Mouse (Mus musculus) gonadal fat pad, adult 2 months (tissue): ENCODE measurements around the gene Zhx3. TPM values are rescaled to one million over a fixed set of nuclear protein-coding genes. Genes with fewer than 3 reads are reported as not detected.

ENCODE experiments used
- DNase-seq: peaks from one replicate; pipeline ENCODE4 v3.0.0-alpha.2; 2012; ENCODE audit warnings: low read depth
- polyA plus RNA-seq: library from polyadenylated mRNA; depleted of rRNA; stranded (reverse); fragments of >200 nt; gene quantifications from 2 replicates; pipeline ENCODE4 v1.2.3, GENCODE M21; 2012; rRNA removed

Gene Zhx3
- polyA plus RNA-seq, 1 experiment = 12.7 TPM

DNA sequence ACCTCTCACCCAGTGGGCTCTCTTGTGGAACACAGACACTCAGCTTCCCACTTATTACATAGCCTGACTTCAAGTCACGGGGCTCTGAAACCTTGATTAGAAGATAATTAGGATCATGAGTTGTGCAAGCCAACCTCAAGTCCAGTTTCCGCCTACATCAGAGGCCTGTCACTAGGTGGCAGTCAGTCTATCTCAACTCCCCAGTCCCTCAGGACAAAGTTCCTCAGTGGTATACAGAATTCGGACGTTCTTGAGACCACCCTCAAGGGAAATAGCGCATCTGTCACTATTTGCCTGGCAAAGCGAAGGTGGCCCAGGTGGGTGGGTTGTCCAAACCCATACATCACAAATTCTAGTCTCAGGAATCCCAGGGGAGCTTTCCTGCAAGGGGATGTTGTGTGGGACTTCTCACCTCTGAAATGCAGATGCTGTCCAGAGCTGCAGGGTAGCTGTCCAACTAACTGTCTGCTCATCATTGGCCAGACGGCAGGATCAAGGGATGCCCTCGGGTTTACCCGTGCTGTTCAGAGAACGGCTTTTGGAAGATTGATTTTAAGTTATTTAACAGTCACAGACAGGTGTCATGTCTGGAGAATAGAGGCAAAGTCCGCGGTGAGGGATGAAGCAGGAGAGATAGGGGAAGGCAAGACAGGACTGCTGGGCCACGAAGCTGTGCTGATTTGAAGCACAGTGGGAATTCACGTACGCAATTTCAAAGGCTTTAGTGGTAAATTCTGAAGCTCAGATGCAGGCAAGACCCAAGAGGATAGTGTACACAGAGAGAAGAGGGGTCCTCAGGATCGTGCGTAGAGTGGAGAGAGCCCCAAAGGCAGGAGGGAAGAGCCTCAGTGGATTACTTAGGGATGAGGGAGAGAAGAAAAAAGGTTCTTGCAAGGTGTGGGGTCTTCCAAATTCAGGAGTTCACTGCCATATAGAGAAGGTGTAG is 142.7 kb downstream of the Zhx3 start:
- peak; percentile 61 for DNase-seq

DNA sequence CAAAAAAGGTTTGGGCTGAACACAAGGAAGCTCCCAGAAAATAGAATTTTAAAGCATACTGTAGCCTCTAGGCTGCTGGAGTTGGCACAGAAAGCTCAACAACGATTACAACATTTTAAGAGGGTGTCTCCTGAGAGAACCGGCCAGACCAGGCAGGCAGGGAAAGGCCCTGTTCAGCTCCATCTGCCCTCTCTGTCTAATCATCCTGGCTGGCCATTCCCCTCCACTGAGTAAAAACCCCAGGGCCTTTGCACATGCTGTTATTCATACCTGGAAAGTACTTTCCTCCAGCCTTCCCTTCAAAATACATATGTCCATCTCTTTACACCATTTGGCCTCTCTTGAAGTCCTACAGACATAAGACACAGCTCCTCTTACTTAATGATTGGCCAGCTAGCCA is 143.4 kb downstream of the Zhx3 start:
- DNase-seq = peak; percentile 75

DNA sequence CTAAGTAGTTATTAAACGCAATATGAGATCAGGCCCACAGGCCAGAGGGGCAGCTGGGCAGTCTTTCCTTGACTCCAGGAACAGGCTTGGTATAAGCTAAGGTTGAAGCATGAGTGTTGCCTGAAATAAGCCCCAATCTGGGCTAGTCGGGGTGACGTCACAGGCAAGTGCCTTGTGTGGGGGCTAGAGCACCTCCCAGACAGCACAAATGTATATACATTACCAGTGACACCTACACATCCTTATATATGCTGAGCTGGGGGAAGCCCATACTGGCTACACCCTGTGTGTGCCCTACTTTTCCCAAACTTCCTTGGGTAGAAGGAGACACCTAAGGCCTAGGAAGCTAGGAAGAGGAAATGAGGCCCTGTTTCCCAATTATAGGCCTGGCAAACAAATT is 143.8 kb downstream of the Zhx3 start:
- DNase-seq = no peak

DNA sequence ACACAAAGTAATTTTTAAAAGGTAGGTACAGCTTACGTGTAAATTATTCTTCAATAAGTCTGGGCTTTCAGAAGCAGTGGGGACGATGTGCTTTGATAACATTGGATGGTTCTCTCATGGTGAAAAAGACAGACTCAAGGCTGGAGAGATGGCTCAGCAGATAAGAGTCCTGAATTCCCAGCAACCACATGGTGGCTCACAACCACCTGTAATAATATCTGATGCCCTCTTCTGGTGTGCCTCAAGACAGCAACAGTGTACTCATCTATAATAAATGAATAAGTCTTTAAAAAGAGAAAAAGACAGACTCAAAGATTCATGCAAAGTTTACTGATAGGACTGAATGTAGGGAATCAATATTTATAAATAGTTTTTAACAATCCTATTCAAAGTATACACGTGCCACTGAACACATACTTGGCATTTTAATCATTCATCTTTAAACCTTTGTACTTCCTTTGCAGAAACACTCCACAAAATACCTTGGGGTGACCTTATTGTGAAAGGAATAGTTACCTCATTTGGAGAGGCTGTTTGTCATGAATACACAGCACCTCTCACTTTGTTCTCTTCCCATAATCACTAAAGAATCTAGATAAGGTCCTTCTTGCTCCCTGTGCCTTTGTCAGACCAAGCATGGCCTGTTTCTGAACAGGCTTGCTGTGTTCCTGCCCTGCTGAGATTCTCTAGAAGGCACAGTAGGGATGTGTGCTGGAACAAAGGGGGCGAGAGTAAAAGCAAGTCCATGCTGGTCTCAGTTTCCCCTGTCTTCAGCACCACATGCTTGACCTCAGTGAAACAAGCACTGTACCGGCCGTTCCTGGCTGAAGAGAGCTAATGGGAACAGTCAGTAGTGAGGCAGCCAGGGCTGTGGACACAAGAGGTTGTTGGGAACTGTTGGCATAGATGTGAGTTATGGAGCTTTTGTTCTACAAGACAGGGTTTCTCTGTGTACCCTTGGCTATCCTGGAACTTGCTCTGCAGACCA is 146.6 kb downstream of the Zhx3 start:
- DNase-seq = no peak

DNA sequence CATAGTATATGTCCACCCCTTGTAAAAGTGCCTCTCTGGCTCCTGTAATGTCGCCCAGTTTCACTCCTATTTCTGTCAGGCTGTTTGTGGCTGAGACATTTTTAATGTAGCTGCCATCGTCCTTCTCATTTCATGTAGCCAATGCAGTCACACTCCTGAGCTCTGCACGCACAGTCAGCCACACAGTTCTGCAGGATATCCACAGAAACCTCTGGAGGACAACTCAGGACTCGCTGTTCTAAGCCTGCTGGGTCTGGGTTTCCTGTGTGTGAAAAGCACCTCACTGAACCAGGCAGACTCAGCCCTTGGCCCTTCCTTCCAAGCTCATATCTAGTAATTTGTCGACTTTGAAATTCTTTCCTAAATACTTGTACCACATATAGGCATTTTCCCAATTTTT is 148.3 kb downstream of the Zhx3 start:
- DNase-seq = no peak

DNA sequence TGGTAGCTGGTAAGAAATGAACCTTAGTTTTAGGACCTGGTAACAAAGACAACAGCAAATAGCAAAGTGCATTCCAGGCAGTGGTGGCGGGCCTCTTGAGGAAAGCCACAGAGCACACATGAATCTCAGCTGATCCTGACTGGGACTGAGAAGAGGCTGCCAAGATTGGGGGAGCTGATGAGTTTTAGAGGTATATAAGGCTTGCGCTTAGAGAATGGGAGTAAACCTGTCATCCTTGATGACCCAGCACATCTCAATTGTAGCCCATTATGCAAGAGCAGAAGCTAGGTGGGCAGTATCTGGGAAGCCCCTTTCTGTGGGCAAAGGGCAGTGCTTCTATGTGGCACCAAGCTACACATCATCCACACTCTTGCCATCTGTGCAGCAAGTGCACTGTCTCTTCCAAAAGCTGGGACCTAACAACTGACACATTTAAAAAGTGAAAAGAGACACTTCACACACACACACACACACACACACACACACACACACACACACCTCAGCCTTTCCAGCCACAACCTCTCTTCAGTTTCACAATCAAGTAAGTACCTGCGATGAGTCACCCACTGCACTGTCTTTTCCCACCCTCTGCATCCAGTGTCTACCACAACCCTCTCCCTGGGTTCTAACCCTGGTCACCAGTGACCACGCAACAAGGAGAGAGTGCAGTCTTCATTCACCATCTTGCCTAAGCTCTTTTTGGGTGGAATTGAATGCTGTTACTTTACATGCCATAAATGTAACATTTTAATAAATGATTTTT is 149.0 kb downstream of the Zhx3 start:
- DNase-seq = no peak

DNA sequence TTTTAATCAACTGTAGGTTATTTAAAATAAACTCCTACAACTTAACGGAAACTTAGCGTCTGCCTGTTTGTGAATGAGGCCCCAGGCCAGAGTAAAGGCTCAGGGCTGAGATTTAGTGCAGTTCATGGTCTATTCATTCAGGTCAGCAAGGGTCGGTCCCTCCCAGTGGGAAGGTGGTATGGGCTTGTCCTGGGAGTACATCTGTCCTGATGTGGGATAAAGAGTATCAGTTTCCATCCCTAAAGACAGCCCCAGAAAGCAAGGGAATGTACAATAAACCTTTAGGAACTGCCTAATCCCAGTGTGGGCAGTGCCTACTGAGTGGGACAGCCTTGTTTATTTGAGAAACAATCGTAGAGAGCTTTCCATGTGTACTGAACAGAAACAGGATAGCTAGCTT is 150.1 kb downstream of the Zhx3 start:
- DNase-seq = no peak

DNA sequence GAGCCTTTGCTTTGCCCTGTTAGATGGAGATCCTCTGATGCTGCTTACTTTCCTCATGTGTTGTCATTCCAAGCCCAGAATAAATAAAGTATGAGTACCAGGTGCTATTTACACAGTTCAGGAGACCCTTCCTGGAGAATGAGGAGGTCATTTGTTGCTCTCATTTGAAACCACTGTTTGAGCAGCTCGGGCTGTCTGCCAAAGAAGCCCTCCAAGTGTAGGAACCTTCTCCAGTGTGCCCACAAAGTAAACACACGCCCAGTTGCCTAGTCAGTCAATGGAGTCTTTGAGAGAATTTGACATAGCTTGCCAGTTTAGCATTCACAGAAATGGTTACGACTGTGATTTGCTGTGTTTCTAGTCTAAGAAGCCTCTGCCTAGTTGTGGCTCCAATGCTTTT is 154.0 kb downstream of the Zhx3 start:
- no peak for DNase-seq

DNA sequence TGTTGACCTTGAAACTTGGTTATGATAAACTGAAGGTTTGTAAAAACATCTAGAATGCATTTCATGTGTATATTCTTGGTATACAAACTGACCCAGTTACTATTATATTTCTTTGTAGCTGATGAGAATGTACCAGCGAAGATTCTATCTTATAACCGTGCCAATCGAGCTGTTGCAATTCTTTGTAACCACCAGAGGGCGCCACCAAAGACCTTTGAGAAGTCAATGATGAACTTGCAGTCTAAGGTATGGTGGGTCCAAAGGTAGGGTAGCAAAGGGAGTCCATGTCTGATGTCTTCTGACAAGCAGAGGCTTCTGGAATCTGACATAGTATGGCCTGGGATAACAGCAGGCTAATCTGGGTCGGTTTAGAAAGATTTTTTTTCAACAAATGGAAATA is 155.5 kb downstream of the Zhx3 start:
- no peak for DNase-seq

DNA sequence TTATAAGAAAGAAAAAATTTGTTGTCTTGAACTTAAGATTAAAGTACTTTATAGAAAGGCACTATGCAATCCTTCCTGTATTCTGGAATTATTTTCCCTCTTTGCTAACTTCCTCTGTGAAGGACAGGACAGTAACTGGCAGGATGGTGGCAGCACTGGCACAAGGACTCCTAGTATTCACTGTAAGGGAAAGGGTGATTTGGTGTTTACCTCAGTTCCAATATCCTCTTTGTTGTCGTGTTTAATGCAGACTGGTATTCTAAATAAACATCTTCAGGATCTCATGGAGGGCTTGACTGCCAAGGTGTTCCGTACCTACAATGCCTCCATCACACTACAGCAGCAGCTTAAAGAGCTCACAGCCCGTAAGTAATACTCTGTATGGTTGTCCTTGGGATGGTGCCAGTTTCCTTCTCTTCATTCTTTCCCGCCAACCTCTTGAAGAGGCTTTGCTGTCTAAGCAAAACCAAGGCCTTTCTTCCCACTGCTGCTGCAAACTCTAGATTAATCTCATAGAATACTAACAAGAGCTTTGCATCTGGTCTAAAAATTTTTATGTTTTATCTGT is 157.3 kb downstream of the Zhx3 start:
- DNase-seq = no peak

DNA sequence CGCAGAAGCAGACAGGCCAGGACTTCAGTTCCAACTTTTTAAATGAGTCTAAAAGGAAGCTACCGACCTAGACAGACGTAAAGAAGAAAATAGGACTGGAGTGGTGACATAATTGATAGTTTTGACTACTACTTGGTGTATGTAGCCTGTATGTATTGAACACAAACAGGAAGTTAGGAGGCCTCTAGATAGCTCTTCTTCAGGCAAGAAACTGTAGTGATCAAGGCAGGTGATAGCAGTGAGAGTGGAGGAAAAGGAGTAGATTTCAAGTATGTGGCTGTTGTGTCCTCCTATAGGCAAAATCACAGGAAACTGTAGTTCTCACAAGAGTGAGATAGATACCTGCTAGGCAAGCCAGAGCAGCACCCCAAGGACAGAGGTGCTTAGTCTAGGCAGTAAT is 165.1 kb downstream of the Zhx3 start:
- no peak for DNase-seq

DNA sequence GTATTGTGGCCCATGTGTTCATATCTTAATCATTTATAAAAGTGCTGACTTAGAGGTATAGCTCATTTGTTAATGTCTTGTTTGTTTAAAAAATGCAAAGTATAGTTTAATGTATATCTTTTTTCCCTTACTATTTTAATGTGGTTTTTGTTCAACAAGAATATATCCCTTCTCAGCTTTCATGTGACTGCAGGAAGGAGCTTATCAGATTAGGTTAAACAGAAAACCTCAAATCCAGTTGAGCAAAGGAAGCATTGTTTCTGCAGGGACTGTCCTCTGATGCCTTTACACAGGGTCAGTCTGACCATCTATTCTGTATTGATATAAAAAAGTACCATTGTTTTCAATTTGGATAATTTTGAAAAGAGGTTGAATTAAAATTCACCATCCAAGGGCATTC is 170.0 kb downstream of the Zhx3 start:
- DNase-seq = no peak

DNA sequence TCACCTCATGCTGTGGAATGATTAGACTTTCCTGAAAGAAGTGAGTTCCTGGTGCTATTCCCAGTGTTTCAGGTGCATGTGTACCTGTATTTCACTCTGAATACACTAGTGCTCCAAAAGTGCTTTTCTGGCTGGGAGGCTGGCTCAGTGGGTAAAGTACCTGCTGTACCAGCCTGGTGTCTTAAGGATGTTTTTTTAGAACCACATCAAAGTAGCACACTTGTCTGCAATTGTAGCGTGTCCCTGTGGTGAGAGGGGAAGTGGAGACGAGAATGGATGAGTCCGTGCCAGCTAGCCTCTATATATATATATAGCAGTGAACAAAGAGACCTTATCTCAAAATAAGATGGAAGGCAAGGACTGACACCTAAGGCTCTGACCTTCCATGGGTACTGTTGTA is 171.2 kb downstream of the Zhx3 start:
- DNase-seq = no peak

DNA sequence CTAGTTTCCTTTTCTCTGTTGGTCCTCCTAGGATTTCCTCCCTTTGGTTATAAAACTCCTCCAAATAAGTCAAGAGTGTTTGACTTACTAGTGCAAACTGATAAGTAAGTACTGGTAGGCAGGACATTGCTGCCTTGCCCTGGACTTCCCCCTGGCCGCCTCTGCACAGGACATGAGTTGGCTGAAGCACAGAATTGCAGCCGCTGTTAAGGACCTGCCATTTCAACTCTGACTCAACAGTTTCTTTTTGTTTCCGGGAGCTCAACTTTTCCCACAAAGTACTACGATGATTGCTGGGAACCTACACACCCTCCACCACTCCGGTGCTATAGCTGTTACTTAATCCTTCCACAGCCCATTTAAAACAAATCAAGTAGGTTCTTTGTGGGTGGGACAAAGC is 172.5 kb downstream of the Zhx3 start:
- peak; percentile 27 for DNase-seq

Other genes starting within 250 kb of the Zhx3 start
- gene Top1, start 227.1 kb downstream of the Zhx3 start, polyA plus RNA-seq = 7.2 and 12.3 TPM in 2 replicates
- gene Plcg1, start 141.7 kb downstream of the Zhx3 start, polyA plus RNA-seq = 129 and 150 TPM in 2 replicates
- gene Lpin3, start 7.7 kb upstream of the Zhx3 start, polyA plus RNA-seq = 18.2 and 20.4 TPM in 2 replicates
- 0.57 and 1.2 TPM in 2 replicates for gene Emilin3, start 39.3 kb upstream of the Zhx3 start, polyA plus RNA-seq
- 13.5 and 16.0 TPM in 2 replicates for gene Chd6, start 236.1 kb upstream of the Zhx3 start, polyA plus RNA-seq